Mouse (Mus musculus): ENCODE data around the gene Glrx2. TPM values are rescaled to one million over a fixed set of nuclear protein-coding genes. Genes with fewer than 3 reads are reported as not detected.

Gene Glrx2
- total RNA-seq, 2 experiments from 2014 or later: 109 to 112 TPM

DNA sequence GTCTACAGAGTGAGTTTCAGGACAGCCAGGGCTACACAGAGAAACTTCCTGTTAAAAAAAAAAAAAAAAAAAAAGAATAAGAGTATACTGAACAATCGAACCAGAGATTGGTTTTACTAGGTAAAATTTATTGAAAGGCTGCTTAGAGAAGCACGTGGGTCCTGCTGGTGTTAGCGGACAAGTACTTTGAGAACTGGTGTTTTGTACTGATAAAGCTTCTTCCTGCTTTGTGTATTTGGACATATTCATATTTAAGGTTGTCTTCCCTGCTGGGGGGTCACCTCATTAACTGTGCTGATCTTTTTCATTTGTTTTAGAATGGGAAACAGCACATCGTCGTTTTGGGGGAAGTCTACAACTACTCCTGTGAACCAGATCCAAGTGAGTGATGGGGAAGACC, 25.2 kb downstream of the Glrx2 start:
- DNase-seq (ENCODE audit: low spot score in 2 of 2): no peak

- no peak for DNase-seq (ENCODE audit: low spot score in 2 of 2)
Observed at GRCm38 (mm10) chr1:143742186-143742585, 26.0 kb downstream of the Glrx2 start.

- DNase-seq (ENCODE audit: low spot score in 2 of 2): no peak
Observed at GRCm38 (mm10) chr1:143745871-143746270, 29.7 kb downstream of the Glrx2 start.

GRCm38 (mm10) chr1:143762159-143762558, 46.0 kb downstream of the Glrx2 start:
- DNase-seq (ENCODE audit: low spot score in 2 of 2): no peak

DNA sequence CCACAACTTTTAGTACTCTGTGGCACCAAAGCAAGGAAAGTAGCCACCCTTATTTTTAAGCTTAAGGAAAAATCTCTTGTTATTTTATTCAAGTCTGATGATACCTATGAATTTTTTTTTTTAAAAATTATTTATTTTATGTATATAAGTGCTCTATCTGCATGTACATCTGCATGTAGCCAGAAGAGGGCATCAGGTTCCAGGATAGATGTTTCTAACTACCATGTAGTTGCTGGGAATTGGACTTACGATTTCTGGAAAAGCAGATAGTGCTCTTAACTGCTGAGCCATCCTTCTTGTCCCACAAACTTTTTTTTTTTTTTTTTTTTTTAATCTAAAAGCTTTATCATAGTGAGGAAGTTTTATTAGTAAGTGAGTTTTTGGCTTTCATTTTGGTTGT, 48.3 kb downstream of the Glrx2 start:
- DNase-seq (ENCODE audit: low spot score in 2 of 2): no peak

DNA sequence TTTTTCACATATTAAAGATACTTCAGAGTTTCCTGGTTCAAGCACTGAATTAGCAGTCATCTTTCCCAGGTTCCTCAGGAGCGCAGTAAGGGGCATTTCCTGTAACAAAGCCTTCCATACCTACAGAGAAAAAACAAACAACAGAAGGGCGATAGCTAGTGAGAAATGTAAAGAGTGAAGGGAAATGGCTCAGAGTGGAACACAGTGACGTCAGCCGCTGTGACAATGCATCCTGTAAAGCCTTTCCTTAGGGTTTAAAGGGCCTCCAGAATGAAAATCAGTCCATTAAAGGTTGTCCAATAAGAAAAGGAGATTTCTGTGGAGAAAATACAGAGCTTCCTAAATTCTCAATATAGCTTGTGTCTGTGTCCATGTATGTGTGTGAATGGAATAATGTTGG, 49.7 kb downstream of the Glrx2 start:
- no peak for DNase-seq (ENCODE audit: low spot score in 2 of 2)

- DNase-seq (ENCODE audit: low spot score in 2 of 2): no peak
Observed at GRCm38 (mm10) chr1:143766238-143766637, 50.1 kb downstream of the Glrx2 start.

DNA sequence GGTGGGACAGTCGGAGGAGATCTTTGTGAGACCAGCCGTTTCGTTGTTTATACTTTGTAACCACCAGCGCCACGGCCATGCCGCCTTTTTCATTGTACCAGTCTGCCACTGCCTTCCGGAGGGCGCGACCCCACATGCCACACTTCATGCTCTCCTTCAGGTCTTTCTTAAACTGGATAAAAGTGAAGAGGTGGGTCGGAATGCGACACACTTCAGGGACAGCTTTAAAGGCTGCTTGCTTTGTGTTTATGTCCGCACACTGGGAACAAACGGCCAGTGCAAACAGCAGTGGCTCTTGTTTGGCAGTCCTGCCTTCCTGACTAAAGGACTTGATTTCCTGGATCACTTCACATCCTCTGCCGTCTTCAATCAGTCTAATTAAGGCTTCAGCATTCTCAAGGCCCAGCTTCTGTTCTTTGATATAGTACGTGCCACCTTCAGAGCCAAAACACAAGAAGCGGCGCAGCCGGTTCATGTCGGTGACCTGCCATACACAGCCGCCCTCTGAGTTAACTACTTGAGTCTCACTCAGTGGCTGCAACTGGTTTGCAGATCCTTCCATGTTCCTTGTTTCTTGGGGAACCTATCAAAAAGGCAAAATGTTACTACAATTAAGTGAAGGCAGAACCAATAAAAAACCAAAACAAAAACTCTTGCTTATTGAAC, 54.4 kb downstream of the Glrx2 start:
- no peak for DNase-seq (ENCODE audit: low spot score in 2 of 2)

GRCm38 (mm10) chr1:143773082-143773481, 56.9 kb downstream of the Glrx2 start:
- DNase-seq (ENCODE audit: low spot score in 2 of 2): no peak

DNA sequence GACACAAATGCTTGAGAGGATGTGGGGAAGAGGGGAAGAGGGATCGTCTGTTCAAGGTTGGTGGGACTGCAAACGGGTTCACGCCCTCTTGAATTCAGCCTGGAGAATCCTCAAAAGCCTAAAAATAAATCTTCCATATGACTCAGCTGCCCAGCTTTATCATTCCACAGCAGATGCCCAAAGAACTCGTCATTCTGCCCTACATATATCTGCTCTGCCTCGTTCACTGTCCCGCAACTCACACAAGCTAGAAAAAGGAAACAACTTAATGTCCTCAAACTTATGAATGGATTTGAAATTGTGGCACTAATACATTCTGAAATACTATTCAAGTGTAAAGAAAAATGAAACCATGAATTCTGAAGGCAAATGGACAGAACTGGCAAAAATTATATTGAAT, 57.8 kb downstream of the Glrx2 start:
- DNase-seq (ENCODE audit: low spot score in 2 of 2): no peak

- peak; percentile 97 to 98 for DNase-seq (ENCODE audit: low spot score in 2 of 2)
Observed at GRCm38 (mm10) chr1:143776446-143777411, 60.6 kb downstream of the Glrx2 start, which contains the start of the genes Trove2 and Uchl5. Gene Trove2, minus strand, starts transcription at chr1:143777068. Gene Uchl5, plus strand, starts transcription at chr1:143777272.

GRCm38 (mm10) chr1:143777558-143778218, 61.5 kb downstream of the Glrx2 start:
- peak; percentile 10 to 12 for DNase-seq (ENCODE audit: low spot score in 2 of 2)

DNA sequence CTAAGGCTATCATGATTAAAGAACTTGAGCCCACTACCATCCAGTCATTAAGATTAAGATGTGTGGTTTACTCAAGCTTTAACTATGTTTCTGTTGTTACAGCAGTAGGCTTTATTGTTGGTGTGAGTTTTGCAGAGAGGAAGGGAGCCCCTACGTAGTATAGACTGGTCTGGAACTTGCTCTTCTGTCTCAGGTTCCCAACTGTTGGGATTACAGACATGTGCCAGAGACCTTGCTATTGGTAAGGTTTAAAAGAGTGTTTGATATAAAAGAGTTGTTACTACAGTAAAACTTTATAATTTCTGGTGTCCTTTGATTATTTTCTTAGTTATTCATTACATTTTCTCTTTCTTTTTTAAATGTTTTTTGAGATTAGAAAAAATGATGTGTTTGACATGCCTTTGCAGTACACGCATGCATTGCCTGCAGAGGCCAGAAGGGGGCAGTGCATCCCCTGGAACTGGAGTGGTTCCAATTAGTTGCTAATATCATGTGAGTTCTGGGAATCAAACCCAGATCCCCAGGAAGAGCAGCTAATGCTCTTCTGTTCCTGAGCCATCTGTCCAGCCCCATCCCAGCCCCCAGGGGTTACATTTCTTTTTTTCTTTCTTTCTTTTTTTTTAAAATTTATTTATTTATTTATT, 72.6 kb downstream of the Glrx2 start:
- DNase-seq (ENCODE audit: low spot score in 2 of 2): no peak

Other genes with a start within 250 kb of the Glrx2 start
- gene B3galt2, start 75.7 kb upstream of the Glrx2 start, total RNA-seq (2021): 10 to 100 TPM; 17.2 to 18.6 TPM
- gene Cdc73, start 13.4 kb upstream of the Glrx2 start, total RNA-seq (2021): 10 to 100 TPM; 52.0 to 55.0 TPM
- gene Trove2, start 60.7 kb downstream of the Glrx2 start, total RNA-seq (2021): 10 to 100 TPM; 28.0 to 29.9 TPM
- gene Uchl5, start 60.9 kb downstream of the Glrx2 start, total RNA-seq (2021): 10 to 100 TPM; 32.4 to 35.3 TPM

All from layer of hippocampus, postnatal 14 days (tissue).